Mouse (Mus musculus): ENCODE measurements at regions not wholly inside any gene's neighbourhood (a gene's known extent, or its start where the extent isn't known, plus 50 kb on each side); places are given as distances from the start of the nearest gene placed in this dataset.

DNA sequence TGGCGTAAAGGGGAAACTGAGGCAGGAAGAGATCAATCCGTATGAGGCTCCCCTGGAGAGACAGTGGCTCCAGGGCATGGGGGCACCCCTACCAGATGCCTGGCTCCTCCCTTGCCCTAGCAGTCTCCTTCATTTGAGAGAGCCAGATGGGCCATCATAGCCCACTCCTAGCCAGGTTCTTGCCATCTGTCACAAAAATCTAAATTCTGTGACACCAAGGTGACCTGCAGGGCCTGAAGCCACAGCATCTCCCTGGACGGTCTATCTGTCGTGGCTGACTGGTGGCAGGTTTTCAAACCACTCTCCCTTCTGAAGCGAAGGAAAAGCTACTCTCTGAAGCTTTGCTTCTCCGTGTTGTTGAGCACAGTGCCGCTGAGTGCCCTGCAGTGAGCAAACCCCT, 96.2 kb upstream of the Zdhhc25 start:
- in situ Hi-C loops (cut with MboI; ENCODE audit: low sequenced_read_pairs in 2 of 2, unreplicated experiment in 2 of 2): no loop called here
- no peak overlapping the region for H3K4me3 ChIP-seq (ENCODE audit: insufficient read depth in 1 of 2, low read depth in 1 of 2, low read length in 2 of 2, poor library complexity in 1 of 2, severe bottlenecking in 1 of 2)
- H3K36me3 ChIP-seq (ENCODE audit: control insufficient read depth, insufficient read depth, low read length, poor library complexity, severe bottlenecking): no peaks in the 10 kb centered on the region
- H3K4me1 ChIP-seq (ENCODE audit: control insufficient read depth in 2 of 2, insufficient read depth in 2 of 2, low read length in 2 of 2, poor library complexity in 1 of 2): no peaks in the 10 kb centered on the region
- no peak overlapping the region for H3K9ac ChIP-seq (ENCODE audit: insufficient read depth, low read depth, low read length, poor library complexity, severe bottlenecking)
- DNase-seq (ENCODE audit: low read depth, low spot score): no peak
- no peak overlapping the region for H3K27ac ChIP-seq (ENCODE audit: insufficient read depth, low read depth, low read length, poor library complexity, severe bottlenecking)
- H3K9me3 ChIP-seq (ENCODE audit: control insufficient read depth, insufficient read depth, low read depth, low read length): no peaks in the 10 kb centered on the region
- no peak for TF ChIP-seq HCFC1 (IDR thresholded peaks at IDR 0.05; ENCODE audit: borderline replicate concordance, insufficient read depth, low read length)
- no peak for TF ChIP-seq ZC3H11A (IDR thresholded peaks at IDR 0.05; ENCODE audit: borderline replicate concordance, low read depth, low read length)
- no peak for TF ChIP-seq ZNF384 (IDR thresholded peaks at IDR 0.05; ENCODE audit: low read depth, low read length)
- TF ChIP-seq CHD2 (IDR thresholded peaks at IDR 0.05; ENCODE audit: low read depth, low read length): no peak
- TF ChIP-seq MAFK (IDR thresholded peaks at IDR 0.05; ENCODE audit: insufficient read depth, low read depth, low read length): no peak

GRCm38 (mm10) chr15:88505491-88506119, 94.5 kb upstream of the Zdhhc25 start:
- H3K36me3 ChIP-seq (ENCODE audit: control insufficient read depth, insufficient read depth, low read length, poor library complexity, severe bottlenecking): no peaks in the 10 kb centered on the region
- H3K9ac ChIP-seq (ENCODE audit: insufficient read depth, low read depth, low read length, poor library complexity, severe bottlenecking): no peak overlapping the region
- in situ Hi-C loops (cut with MboI; ENCODE audit: low sequenced_read_pairs in 2 of 2, unreplicated experiment in 2 of 2): no loop called here

DNA sequence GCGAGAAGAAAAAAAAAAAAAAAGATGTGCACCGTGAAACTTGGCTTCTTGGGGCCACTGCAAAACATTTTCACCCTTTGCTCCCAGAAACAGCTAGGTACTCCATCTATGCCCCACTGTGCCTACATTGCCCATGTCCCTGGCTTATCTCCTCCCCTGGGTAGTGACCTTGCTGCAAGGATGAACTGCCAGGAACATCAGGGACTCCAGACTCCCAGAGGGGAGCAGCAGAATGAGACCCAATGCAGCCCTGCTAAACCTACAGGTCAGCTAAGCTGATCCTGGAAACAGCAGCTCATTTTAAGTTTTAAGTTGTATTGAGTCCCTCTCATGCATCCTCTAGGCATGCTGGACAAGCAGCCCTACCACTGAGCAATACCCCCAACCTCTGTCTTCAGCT, 92.2 kb upstream of the Zdhhc25 start:
- Histone ChIP-seq H3K27ac (ENCODE audit: insufficient read depth, low read depth, low read length, poor library complexity, severe bottlenecking) (no peak overlapping the region), H3K4me1 (ENCODE audit: control insufficient read depth in 2 of 2, insufficient read depth in 2 of 2, low read length in 2 of 2, poor library complexity in 1 of 2) (no peaks in the 10 kb centered on the region), H3K36me3 (ENCODE audit: control insufficient read depth, insufficient read depth, low read length, poor library complexity, severe bottlenecking) (no peaks in the 10 kb centered on the region), H3K9me3 (ENCODE audit: control insufficient read depth, insufficient read depth, low read depth, low read length) (no peaks in the 10 kb centered on the region), H3K9ac (ENCODE audit: insufficient read depth, low read depth, low read length, poor library complexity, severe bottlenecking) (no peak overlapping the region), H3K4me3 (ENCODE audit: insufficient read depth in 1 of 2, low read depth in 1 of 2, low read length in 2 of 2, poor library complexity in 1 of 2, severe bottlenecking in 1 of 2) (no peak overlapping the region)
- no peak for DNase-seq (ENCODE audit: low read depth, low spot score)
- in situ Hi-C loops (cut with MboI; ENCODE audit: low sequenced_read_pairs in 2 of 2, unreplicated experiment in 2 of 2): no loop called here
- TF ChIP-seq CHD2 (IDR thresholded peaks at IDR 0.05; ENCODE audit: low read depth, low read length): no peak
- TF ChIP-seq HCFC1 (IDR thresholded peaks at IDR 0.05; ENCODE audit: borderline replicate concordance, insufficient read depth, low read length): no peak
- TF ChIP-seq ZC3H11A (IDR thresholded peaks at IDR 0.05; ENCODE audit: borderline replicate concordance, low read depth, low read length): no peak
- no peak for TF ChIP-seq MAFK (IDR thresholded peaks at IDR 0.05; ENCODE audit: insufficient read depth, low read depth, low read length)
- TF ChIP-seq ZNF384 (IDR thresholded peaks at IDR 0.05; ENCODE audit: low read depth, low read length): no peak

More at GRCm38 (mm10) chr15:88505491-88506119, 94.5 kb upstream of the Zdhhc25 start:
- TF ChIP-seq HCFC1 (IDR thresholded peaks at IDR 0.05; ENCODE audit: borderline replicate concordance, insufficient read depth, low read length): no peak
- no peak for TF ChIP-seq CHD2 (IDR thresholded peaks at IDR 0.05; ENCODE audit: low read depth, low read length)
- no peak for TF ChIP-seq ZNF384 (IDR thresholded peaks at IDR 0.05; ENCODE audit: low read depth, low read length)
- no peak for TF ChIP-seq ZC3H11A (IDR thresholded peaks at IDR 0.05; ENCODE audit: borderline replicate concordance, low read depth, low read length)
- no peak for TF ChIP-seq MAFK (IDR thresholded peaks at IDR 0.05; ENCODE audit: insufficient read depth, low read depth, low read length)
- no peak overlapping the region for H3K4me3 ChIP-seq (ENCODE audit: insufficient read depth in 1 of 2, low read depth in 1 of 2, low read length in 2 of 2, poor library complexity in 1 of 2, severe bottlenecking in 1 of 2)
- no peak overlapping the region for H3K27ac ChIP-seq (ENCODE audit: insufficient read depth, low read depth, low read length, poor library complexity, severe bottlenecking)
- H3K4me1 ChIP-seq (ENCODE audit: control insufficient read depth in 2 of 2, insufficient read depth in 2 of 2, low read length in 2 of 2, poor library complexity in 1 of 2): no peaks in the 10 kb centered on the region
- H3K9me3 ChIP-seq (ENCODE audit: control insufficient read depth, insufficient read depth, low read depth, low read length): no peaks in the 10 kb centered on the region
- DNase-seq (ENCODE audit: low read depth, low spot score): no peak

DNA sequence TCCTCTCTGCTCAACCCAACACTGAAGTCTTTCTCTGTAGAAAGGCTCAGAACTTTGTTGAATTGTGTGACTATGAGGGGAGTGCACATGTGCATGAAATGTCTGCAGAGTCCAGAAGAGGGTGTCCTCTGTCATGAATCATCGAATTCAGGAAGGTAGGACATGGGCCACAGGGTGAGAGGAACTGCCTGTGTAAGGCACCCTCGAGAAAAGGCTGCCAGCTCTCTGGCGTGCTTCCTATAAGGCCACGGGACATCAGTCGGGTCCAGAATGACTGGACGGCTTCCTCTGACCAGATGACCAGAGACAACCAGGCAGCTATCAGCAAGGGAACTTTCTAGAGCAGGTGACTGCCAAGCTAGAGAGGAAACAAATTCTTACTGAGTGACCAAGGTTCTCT, 91.1 kb upstream of the Zdhhc25 start:
- Histone ChIP-seq H3K9me3 (ENCODE audit: control insufficient read depth, insufficient read depth, low read depth, low read length) (no peaks in the 10 kb centered on the region), H3K27ac (ENCODE audit: insufficient read depth, low read depth, low read length, poor library complexity, severe bottlenecking) (no peak overlapping the region), H3K4me3 (ENCODE audit: insufficient read depth in 1 of 2, low read depth in 1 of 2, low read length in 2 of 2, poor library complexity in 1 of 2, severe bottlenecking in 1 of 2) (no peak overlapping the region), H3K4me1 (ENCODE audit: control insufficient read depth in 2 of 2, insufficient read depth in 2 of 2, low read length in 2 of 2, poor library complexity in 1 of 2) (no peaks in the 10 kb centered on the region), H3K36me3 (ENCODE audit: control insufficient read depth, insufficient read depth, low read length, poor library complexity, severe bottlenecking) (no peaks in the 10 kb centered on the region), H3K9ac (ENCODE audit: insufficient read depth, low read depth, low read length, poor library complexity, severe bottlenecking) (no peak overlapping the region)
- in situ Hi-C loops (cut with MboI; ENCODE audit: low sequenced_read_pairs in 2 of 2, unreplicated experiment in 2 of 2): no loop called here
- no peak for TF ChIP-seq MAFK (IDR thresholded peaks at IDR 0.05; ENCODE audit: insufficient read depth, low read depth, low read length)
- no peak for TF ChIP-seq ZC3H11A (IDR thresholded peaks at IDR 0.05; ENCODE audit: borderline replicate concordance, low read depth, low read length)
- TF ChIP-seq HCFC1 (IDR thresholded peaks at IDR 0.05; ENCODE audit: borderline replicate concordance, insufficient read depth, low read length): no peak
- no peak for TF ChIP-seq CHD2 (IDR thresholded peaks at IDR 0.05; ENCODE audit: low read depth, low read length)
- no peak for TF ChIP-seq ZNF384 (IDR thresholded peaks at IDR 0.05; ENCODE audit: low read depth, low read length)
- no peak for DNase-seq (ENCODE audit: low read depth, low spot score)

Measured in ES-E14 (cell line).